Mouse (Mus musculus) cerebellum, adult 9-11 months (tissue): ENCODE measurements around the gene Ube2o.

Experiments
- DNase-seq: peaks from one replicate; pipeline ENCODE4 v3.0.0; 2022

Gene Ube2o

DNA sequence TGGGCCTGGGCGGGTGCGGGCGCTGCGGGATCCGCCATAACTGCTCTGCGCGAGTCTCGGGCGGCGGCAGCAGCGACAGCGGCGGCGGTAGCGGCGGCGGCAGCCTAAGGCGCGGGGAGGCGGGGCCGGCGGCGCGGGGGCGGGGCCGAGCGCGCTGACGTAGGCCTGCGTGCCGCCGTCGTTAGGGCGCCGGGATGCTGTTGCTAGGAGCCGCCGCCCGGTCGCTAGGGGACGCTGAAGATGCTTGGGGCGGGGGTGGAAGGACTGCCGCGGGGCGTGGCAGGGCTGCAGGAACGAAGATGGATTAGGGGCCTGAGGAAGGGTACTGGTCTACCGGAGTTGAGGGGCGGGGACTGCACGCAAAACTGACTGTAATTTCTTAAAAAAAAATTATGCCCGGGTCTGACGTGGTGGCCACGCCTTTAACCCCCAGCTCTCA is at the start of gene Ube2o:
TSS of gene Ube2o (minus strand) at position 72 of the 439 bp plus-strand sequence.
- peak; percentile 87 for DNase-seq

DNA sequence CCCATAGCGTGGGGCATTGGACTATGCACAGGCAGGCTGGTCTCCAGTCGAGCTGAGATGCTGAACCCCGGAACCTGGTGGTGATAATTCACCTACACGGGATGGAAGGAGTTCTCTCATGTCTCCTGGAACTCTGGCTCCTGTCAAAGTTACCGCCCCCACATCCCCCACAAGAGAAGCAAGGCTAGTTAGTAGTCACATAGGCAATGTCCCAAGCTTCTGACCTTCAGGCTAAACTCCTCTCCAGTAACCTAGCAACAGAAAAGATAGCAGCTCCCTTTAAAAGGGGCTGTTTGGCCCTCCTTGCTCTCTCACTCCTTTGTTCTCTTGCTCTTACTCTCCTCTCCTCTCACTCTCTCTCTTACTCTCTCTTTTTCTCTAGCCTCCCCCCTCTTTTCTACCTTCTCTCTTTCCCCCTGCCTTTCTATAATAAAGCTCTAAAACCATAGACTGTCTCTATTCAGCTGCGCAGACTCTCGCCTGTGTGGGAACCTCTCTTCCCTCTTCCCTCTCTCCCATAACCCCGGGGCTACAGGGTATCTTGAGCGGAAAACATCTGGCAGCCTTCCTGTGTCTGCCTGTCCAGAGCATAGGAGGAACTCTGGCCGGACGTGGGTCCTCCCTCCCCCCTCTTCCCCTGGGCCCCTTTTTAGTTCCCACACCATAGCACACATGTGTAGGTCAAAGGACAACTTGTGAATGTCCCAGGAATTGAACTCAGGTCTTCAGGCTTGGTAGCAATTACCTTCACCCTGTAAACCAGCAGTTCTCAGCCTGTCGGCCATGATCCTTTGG is 49.1 kb upstream of the Ube2o start:
- no peak for DNase-seq

DNA sequence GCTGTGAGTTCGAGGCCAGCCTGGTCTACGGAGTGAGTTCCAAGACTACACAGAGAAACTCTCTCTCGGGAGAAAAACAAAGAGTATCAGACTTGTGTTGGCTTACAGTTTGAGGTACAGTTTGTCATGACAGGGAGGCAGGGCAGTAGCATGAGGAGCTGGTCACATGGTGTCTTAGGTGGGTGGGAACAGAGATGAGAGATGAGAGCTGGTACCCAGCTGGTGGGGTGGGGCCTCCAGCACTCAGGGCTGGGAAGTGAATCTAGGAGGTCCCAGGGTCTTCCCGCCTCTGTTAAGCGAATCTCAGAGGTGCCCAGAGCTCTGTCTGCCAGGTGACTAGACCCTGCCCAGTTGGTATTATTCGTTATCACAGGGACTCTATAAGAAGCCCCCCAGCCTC is 48.2 kb upstream of the Ube2o start:
- DNase-seq: no peak

DNA sequence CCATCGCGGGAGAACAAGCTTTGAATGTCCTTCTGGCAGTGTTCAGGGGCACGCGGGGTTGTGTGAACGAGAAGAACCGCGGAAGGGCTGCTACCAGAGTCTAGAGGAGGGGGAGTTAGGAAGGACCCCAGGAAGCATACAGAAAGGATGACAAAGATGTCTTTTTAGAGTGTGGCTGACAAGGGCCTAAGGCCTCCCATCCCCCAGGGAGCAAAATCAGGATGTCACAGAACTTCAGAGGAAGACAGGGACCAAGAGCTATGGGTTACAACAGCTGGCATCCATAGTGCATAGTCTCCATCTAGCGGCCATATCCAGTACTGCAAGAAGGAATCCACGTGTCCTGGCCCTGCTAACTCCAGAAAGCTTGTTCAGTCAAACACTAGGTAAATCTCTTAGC is 47.5 kb upstream of the Ube2o start:
- DNase-seq: peak; percentile 82

DNA sequence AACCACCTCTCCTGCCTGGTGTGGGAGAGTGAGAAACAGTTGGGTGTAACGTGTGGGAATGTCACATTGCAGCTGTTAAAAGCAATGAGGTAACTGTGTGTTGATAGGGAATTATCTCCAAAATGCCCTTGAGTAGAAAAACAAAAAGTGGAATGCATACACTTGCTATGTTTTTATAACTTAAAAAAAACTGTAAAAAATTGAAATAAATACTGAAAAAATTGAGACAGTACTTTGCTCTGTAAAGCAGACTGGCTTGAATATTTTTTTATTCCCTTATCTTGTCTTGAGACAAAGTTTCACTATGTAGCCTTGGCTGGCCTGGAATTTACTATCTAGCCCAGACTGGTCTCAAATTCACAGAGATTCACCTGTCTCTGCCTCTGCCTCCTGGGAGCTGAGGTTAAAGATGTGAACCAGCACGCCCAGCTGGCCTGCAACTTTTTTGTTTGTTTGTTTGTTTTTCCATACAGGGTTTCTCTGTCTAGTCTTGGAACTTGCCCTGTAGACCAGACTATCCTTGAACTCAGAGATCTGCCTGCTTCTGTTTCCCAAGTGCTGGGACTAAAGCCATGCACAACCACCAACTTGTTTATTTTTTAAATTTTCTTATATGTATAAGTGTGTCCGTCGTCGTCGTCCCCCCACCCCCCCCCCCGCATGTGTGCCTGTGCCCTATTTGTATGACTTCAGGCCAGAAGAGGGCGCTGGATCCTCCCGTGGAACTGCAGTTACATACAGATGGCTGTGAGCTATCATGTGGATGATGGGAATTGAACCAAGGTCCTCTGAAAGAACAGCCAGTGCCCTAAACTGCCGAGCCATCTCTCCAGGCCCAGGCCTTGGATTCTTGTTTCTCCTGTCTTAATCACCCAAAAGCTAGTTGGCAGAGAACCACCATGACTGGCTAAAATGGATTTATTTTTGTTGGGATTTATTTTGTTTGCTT is 46.1 kb upstream of the Ube2o start:
- no peak for DNase-seq

DNA sequence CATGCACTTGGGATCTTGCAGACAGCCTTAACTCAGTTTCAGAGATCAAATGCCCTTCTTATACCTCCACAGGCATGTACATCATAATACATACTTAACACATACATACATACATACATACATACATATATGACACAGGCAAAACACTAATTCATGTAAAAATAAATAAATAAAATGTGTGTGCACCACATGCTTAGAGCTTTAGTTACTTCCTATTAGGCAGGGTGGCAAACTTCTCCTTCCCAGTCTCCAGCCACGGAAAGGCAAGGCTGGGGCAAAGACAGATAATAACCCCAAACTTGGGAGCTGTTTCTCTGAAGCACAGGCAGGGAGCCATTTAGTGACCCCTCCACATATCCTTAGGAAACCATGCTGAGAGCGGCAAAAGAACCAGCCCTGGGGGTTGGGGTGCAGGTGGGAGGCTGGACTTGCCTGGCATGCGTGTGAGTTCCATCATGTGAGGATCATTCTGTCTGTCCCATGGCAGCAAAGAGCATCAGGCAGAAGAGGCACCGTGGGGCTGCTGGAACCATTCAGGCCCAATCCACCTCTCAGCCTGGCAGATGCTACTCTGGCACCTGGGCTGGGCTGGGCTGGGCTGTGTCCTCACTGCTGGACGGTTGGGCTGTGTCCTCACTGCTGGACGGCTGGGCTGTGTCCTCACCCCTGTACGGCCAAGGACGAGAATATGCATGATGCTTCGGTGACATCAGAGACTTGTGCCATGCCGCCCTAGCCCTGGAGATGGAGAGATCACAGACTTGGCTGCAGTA is 45.2 kb upstream of the Ube2o start, which contains the start of gene Rhbdf2:
TSS of gene Rhbdf2 (minus strand) at position 721 of the 773 bp plus-strand sequence.
- no peak for DNase-seq

DNA sequence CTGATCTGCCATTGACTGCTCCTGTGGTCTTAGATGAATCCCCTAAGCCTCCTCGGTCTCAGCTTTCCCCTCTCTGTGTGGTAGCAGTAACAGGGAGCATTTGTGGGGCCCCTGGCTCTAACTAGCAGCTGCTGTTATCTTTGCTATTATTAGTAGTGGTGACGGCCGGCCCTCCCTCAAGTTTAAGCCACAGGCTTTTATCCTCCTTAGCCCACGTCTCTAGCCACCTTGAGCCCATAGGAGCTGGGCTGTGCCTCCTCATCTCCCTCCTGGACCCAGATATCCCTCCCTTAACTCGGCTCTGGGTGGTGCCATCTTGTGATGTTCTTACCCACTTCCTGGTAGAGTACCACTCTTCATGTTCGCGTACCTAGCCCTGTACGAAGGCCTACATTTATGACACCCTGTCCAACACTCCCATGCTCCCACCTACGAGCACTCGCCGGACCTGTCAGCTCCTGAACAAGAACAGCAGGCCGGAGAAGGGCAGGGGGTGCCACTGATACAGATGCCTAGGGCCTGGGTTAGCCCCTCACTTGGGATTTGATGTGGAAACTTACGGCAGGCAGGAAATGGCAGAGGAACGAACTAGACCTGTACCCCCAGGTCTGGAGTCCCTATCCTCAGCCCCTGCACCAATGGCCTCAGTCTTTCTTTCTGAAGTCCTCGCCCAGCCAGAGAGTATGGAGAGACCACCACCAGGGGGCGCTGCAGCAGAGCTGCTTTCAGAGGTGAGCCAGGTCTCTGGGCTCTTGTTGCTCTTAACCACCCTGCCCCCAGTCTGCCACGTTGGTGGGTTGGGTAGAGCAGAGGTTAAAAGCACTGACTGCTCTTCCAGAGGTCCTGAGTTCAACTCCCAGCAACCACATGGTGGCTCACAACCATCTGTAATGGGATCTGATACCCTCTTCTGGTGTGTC is 44.1 kb upstream of the Ube2o start:
- peak; percentile 45 for DNase-seq

DNA sequence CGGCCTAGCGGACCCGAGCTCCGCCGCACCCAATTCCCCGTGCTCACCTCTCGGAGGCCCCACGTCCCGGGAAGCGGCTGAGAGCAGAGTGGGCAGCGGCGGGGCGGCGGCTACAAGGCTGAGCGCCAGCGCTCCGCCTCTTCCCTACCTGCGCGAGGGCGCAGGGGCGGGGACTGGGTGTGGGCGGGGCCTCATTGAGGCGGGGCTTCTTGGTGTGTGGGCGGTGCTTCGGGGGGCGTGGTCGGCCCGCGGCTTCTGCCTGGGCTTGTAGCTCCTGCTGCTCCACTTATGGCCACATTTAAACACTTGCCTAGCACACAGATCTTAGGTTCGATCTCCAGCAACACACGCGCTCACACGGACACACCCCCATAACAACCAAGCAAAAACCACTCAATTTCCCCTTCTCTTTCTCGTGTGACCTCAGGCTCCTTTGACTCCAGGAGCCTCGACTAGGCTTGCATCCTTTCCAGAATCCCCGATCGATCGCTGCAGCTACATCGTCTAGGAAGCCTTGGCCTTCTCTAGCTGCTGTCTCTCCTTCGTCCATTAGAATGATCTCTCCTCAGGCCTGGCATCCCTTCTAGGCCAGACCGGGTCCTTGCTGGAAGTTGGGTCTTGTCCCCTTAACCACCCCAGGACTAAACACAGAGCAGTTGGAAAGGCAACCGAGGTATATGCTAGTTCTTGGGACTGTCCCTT is 43.0 kb upstream of the Ube2o start:
- DNase-seq: no peak

DNA sequence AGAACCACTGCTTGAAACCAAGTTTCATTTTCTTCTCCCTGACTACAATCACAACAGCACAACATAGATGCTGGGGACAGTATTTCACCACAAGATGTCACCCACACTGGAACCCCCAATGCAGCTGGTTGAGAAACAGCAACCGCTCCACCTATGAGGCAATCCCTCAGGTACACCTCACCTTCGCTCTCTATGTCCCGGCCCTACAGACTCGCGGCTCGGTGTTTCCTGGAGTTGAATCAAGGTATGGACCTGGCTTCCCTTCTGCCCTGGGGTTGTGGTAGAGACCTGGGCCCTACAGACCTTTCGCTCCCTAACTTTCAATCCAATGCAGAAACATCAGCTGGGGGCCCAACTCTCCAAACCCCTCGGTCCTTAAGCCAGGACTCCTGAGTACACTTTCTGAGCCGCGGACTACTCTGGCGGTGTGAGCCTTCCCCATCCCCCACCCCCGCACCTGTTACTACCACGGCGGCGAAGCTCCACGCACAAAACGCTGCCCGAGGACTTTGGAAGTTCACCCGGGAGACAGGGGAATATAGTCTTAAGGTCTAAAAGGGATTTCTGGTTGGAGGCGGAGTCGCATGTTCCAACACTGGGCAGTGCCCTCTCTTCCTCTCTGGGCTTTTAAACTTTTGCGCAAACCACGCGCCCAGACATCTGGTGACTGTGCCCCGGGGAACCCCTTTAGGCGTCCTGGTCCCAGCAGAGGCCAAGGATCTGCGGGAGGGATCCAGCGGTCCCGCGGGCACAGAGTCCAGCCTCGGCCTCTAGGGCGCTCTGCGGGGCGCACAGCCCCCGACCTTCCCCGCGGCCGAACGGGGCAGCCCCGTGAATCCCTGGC is 42.3 kb upstream of the Ube2o start:
- DNase-seq: no peak

DNA sequence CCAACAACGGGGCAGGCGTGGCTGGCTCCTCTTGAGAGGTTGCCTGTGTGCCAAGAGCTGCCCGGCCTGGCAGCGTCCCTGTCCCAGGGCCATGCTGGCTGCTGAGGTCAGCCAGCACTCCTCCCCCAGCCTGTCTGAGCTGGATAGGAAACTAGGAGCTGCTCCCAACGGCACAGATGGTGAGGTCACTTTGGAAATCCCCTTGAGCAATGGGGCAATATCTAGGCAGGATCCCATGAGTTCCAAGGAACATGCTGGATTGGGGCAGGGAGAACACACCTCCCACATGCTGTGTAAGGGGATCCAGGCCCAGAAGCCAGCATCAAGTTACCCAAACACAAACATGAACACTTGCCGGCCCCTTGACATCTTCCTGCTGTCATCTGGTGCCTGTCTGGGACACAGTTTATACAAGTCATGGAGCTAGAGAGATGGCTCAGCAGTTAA is 40.0 kb upstream of the Ube2o start:
- DNase-seq: peak; percentile 90

DNA sequence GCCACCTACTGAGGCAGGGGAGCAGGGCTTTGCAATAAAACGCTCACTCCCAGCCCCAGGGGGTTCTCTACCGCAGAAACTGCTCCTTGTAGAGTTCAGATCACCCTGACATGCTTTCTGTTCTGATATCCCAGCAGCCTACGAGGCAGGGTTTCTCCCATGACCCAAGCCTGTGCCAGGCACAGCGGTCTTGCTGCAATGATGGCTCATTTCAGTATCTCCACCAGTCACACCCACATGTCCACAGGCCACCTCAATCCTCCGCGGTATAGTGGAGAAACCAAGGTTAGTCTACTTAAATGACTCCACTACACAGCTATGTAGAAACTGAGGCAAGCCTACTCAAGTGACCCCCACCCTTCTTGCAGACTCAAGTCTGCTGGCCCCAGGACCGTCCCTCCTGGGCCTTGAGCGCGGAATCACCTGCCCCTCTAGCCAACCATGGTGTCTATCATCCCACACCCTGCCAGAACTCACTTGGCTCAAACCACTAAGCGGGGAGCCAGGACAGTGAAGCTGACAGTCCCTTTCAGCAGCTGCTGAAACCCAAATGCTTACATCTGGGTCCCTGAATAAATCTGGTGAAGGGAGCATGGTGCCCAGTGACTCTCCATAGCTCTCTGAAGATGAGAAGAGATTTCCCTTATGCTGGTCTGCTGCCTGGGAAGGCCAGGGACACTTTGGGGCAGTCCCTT is 39.5 kb upstream of the Ube2o start:
- DNase-seq: peak; percentile 50

DNA sequence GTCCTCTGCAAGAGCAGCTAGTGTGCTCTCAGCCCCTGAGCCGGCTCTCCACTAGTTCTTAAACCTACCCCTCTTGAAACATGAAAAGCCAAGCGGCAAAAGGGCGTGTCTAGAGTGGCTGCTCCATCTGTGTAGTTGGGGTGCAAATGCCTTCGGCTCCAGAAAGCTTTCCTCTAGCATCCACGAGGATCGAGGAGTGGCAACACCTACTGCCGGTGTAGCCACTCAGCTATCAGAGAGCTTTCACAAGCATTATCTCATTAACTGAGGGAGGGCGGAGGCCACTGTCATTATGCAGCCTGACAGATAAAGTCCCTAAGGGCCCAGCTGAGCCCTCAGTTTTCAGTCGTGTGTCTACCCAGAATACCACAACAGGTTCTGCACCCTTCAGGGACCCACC is 38.8 kb upstream of the Ube2o start:
- DNase-seq: no peak

DNA sequence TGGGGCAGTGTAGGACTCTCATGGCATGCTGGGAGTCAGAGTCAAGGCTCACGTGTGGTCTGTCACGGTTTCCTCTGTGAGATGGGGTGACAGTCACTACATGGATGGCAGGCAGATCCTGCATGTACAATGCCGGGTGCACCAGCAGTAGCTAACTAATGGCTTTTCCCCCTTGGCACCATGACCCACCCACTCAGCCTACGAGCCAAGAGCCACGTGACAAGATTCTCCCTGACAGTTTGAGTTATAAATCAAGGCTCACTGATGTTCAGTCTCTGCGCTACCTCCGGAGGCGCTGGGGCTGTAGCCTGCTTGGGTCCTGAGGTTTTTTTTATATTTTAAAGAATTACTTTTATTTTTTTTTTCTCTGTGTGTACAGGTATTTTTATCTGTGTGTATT is 38.3 kb upstream of the Ube2o start:
- no peak for DNase-seq

DNA sequence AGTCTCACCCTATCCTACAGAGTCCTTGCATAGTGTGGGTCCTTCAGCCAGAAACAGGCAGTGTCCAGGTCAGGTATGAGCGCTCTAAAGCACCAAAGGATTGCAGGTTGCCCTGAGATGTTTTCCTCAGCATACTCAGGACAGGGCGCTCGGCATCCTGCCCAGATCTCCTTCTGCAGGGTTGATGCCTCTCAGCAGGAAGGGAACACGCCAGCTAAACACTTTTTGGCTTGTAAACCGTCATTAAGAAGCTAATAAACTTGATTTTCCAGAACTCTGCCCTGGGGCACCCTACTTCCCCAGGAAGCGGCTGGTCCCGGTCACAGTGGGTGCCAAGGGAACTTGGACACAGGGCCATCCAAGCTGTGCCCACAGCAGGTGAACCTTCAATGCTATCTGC is 37.9 kb upstream of the Ube2o start:
- peak; percentile 71 for DNase-seq

DNA sequence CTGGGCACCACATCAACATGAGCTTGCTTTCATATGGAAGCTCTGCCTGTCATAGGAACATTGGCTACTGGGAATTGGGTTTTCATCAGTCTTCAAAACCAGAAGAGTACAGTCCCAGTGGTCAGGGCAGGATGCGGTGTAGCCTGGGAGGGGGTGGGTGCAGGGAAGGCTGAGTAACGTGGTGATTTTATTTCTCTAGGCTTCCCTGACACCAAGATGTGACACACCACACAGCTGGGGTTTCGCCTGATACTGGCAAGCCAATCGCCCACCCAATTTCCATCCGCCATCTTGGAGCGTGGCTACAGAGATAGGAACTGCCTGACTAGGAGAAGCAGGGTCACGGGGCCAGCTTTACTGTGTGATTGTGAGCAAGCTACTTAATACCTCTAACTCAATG is 37.4 kb upstream of the Ube2o start:
- DNase-seq: no peak

DNA sequence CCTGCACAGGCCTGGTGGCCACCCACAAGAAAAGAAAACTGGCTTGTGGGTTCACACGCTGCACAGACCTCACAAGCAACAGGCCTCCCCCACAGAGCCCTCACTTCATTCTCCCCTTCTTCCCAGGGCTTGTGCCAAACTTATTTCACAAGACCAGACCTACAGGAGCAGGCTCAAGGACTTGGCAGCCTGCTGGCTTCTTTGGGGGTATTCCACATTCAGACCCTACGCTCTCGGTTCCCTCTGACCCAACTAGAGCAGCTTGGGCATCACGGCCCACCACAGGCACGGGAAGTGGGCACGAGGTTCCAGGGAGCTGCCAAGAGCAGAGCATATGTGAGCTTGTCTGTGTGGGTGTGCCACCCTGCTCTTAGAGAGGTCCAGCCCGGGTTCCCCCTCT is 36.4 kb upstream of the Ube2o start:
- no peak for DNase-seq

DNA sequence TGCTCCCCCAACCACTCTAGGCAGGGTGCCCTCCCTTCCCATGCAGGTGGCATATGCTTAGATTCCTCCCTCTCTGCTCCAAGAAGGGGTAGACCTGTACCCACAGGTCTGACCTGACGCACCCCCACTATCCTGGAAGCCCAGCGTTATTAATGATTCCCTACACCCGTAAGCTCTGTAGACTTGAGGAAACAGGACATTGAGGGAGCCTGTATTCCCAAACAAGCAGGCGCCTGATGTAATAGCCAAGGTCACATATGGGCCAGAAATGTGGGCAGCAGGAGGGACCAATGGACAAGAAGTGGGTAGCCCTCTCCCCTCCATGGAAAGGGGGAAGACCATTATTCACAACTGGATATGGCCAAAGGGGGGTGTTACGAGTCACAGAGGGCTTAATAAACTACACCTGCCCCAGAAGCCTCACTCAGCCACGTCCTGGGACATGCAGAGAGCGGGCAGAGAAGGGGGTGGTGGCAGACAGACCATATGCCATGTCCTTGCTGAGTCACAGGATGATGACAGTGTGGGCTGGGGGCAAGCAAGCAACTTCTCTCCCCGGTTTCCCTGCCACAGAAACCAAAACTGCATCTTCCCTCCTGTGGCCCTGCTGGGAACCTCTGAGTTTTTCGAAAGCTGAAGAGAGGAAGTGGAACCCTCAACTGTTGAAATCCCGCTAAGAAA is 35.3 kb upstream of the Ube2o start:
- DNase-seq: no peak

DNA sequence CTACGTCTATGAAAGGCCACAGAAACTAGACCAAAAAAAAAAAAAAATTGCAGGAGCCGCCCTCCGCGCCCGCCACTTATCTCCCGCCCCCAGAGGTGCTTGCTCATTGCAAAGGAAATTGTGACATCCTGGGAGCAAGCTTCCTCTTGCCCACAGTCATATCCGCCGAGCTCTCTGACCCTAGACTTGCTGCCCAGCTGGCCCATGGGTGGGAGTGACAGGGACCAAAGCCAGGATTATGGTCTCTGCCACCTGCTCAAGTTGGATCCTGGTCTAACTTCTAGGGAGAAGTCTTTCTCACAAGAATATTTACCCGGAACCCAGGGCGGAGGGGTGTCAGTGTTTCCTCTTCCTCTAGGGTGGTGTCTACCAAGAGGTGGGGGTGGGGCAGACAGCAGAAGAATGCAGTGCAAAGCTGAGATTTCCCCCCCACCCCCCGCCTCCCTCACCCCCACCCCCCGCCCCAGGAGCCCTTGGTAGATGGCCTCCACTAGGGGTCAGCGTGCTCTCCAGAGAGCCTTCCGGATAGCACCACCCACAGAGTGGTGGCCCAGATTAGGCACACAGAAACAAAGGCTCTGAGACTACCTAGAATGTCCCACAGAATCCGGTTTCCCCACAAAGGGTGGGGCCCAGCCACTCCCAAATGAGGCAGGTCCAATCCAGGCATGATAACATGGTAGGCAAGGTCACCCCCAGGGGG is 34.6 kb upstream of the Ube2o start:
- DNase-seq: no peak
